Mouse (Mus musculus) midbrain, embryonic 14.5 days (tissue): Measurements from ENCODE around the gene Jup. TPM values are rescaled to one million over a fixed set of nuclear protein-coding genes. Genes with fewer than 3 reads are reported as not detected.

ENCODE experiments used
- ATAC-seq: fragments of 200-750 bp; cut with Nextera tagmentation; 2 replicates; pipeline ENCODE4 v1.8.0; 2017; ENCODE audit warnings: moderate number of reproducible peaks, moderate library complexity; ENCODE audit not compliant: low FRiP score, low TSS enrichment
- DNase-seq: peaks from one replicate; pipeline ENCODE4 v3.0.0-alpha.2; 2015
- H3K27ac ChIP-seq: fragments of 300-500 bp; sonication (generic); replicated peaks from 2 replicates; pipeline ENCODE4 v1.5.1; 2014; ENCODE audit warnings: mild to moderate bottlenecking, low read depth, low read length, moderate library complexity
- H3K27me3 ChIP-seq: fragments of 300-500 bp; sonication (generic); 2 replicates; pipeline ENCODE4 v1.6.1; 2014; ENCODE audit warnings: low read length, control low read depth, mixed read lengths; ENCODE audit not compliant: control insufficient read depth, insufficient read depth
- H3K36me3 ChIP-seq: fragments of 300-500 bp; sonication (generic); 2 replicates; pipeline ENCODE4 v1.6.1; 2014; ENCODE audit warnings: low read length, control low read depth; ENCODE audit not compliant: control insufficient read depth, insufficient read depth
- H3K4me1 ChIP-seq: fragments of 300-500 bp; sonication (generic); 2 replicates; pipeline ENCODE4 v1.6.1; 2014; ENCODE audit warnings: mild to moderate bottlenecking, antibody characterized with exemption, low read length, control low read depth; ENCODE audit not compliant: control insufficient read depth, insufficient read depth
- H3K4me2 ChIP-seq: fragments of 300-500 bp; sonication (generic); 2 replicates; pipeline ENCODE4 v1.6.1; 2014; ENCODE audit warnings: mild to moderate bottlenecking, low read length, moderate library complexity
- H3K4me3 ChIP-seq: fragments of 300-500 bp; sonication (generic); replicated peaks from 2 replicates; pipeline ENCODE4 v1.5.1; 2014; ENCODE audit warnings: low read depth, low read length
- H3K9ac ChIP-seq: fragments of 300-500 bp; sonication (generic); replicated peaks from 2 replicates; pipeline ENCODE4 v1.6.1; 2014; ENCODE audit warnings: mild to moderate bottlenecking, low read length, moderate library complexity
- H3K9me3 ChIP-seq: fragments of 300-500 bp; sonication (generic); 2 replicates; pipeline ENCODE4 v1.6.1; 2016; ENCODE audit warnings: low read length, control low read depth, mixed read lengths; ENCODE audit not compliant: control insufficient read depth
- WGBS: fragments of 180-500 bp; shearing (Covaris S2); extraction: QIAGEN DNeasy Blood & Tissue Kit; methylation state at CpG from one replicate; pipeline ENCODE4 v1.1.7; 2014; 5-methylcytosine and 5-hydroxymethylcytosine counted together
- polyA plus RNA-seq: library from polyadenylated mRNA; unstranded; fragments of >200 nt; fragmentation: Nextera tagmentation; extraction: Ambion mirVana; gene quantifications from 2 replicates; pipeline ENCODE4 v1.2.1, GENCODE M21; 2014

The Jup gene
- polyA plus RNA-seq, 1 experiment from 2014 or later = 70.0 TPM

DNA sequence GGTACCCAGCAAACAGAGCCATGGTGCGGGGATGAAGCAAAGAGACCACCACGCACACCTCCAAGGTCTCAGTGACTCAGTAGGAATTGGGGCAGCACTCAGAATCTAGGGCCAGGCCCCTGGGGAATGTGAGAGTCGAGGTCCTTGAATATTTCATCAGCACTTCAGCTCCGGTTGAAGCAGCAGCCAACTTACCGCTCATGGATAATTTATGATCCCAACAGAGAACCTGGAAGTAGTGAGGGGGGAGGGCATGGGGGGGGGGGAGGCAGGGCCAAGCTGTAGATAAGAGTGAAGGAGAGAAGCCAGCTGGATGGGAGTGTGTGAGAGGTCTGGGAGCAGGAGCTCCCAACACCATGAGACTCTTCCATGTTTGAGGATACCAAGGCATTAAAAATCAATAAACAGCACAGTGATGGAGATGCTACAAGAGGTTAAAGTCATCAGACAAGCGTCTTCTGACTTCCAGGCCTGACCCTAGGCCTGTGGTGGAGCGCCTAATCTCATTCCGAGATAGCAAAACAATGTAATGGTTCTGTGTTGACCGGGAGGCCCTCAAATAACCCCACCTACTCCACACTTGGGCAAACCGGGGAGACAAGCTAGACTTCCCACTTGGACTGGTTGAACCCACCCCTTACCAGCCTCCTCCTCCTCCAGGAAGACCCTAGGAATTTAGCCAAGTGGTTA lies 6.0 kb upstream of the Jup start:
- Histone ChIP-seq H3K27ac (no peak overlapping the region), H3K4me2 (no peak overlapping the region), H3K4me3 (no peak overlapping the region), H3K27me3 (no peaks in the 10 kb centered on the region), H3K9ac (no peak overlapping the region), H3K4me1 (0 out of 2 replicates have a peak, but pooled peaks cover 7% of the 10 kb centered on the region), H3K9me3 (no peaks in the 10 kb centered on the region), H3K36me3 (0 out of 2 replicates have a peak, but pooled peaks cover 3% of the 10 kb centered on the region)
- WGBS = 69% methylated on average over 10 of the region's 10 CpGs
- ATAC-seq = no peak
- DNase-seq = peak; percentile 61

DNA sequence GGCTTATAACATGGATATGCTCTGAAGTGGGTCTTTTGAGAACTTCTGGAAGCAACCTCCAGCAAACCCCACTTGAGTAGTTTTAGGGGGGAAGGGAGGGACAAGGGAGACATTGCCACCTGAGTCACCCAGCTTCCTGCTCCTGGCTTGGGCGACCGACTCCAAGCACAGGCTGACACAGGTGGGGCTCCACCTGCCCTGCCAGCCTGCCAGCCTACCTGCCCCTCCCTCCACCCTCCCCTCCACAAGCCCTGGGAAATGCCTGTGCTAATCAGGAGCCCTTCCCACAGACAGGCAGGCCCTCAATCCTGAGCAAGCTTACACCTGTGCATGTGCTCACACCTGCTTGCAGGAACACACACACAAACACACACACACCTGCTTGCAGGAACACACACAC lies 5.1 kb upstream of the Jup start:
- H3K4me3 ChIP-seq = no peak overlapping the region
- no peak overlapping the region for H3K4me2 ChIP-seq
- H3K4me1 ChIP-seq = 0 out of 2 replicates have a peak, but pooled peaks cover 7% of the 10 kb centered on the region
- H3K27ac ChIP-seq = no peak overlapping the region
- no peaks in the 10 kb centered on the region for H3K27me3 ChIP-seq
- no peaks in the 10 kb centered on the region for H3K36me3 ChIP-seq
- H3K9me3 ChIP-seq = no peaks in the 10 kb centered on the region
- WGBS = 73% methylated on average over 2 of the region's 2 CpGs
- no peak for DNase-seq
- ATAC-seq = no peak
- no peak overlapping the region for H3K9ac ChIP-seq

GRCm38 (mm10) chr11:100402240-100402639 lies 4.7 kb upstream of the Jup start:
- no peaks in the 10 kb centered on the region for H3K9me3 ChIP-seq
- 48% methylated on average over 6 of the region's 6 CpGs for WGBS
- DNase-seq = no peak
- no peak overlapping the region for H3K27ac ChIP-seq
- no peaks in the 10 kb centered on the region for H3K36me3 ChIP-seq
- 0 out of 2 replicates have a peak, but pooled peaks cover 7% of the 10 kb centered on the region for H3K4me1 ChIP-seq
- no peaks in the 10 kb centered on the region for H3K27me3 ChIP-seq
- H3K4me3 ChIP-seq = no peak overlapping the region
- no peak overlapping the region for H3K4me2 ChIP-seq
- no peak for ATAC-seq
- H3K9ac ChIP-seq = no peak overlapping the region

- H3K9ac ChIP-seq = no peak overlapping the region
- H3K27me3 ChIP-seq = no peaks in the 10 kb centered on the region
- no peaks in the 10 kb centered on the region for H3K9me3 ChIP-seq
- H3K4me2 ChIP-seq = no peak overlapping the region
- H3K4me3 ChIP-seq = no peak overlapping the region
- no peak overlapping the region for H3K27ac ChIP-seq
- no peaks in the 10 kb centered on the region for H3K36me3 ChIP-seq
- no peak for DNase-seq
- peaks cover 15% of the 10 kb centered on the region for H3K4me1 ChIP-seq
- 83% methylated on average over 6 of the region's 6 CpGs for WGBS
- no peak for ATAC-seq
These were observed 3.3 kb upstream of the Jup start for GRCm38 (mm10) chr11:100400842-100401241.

GRCm38 (mm10) chr11:100399727-100400538 lies 2.4 kb upstream of the Jup start:
- no peak for DNase-seq
- H3K9ac ChIP-seq = no peak overlapping the region
- ATAC-seq = no peak
- H3K4me2 ChIP-seq = no peak overlapping the region
- 79% methylated on average over 12 of the region's 12 CpGs for WGBS
- no peaks in the 10 kb centered on the region for H3K27me3 ChIP-seq
- no peak overlapping the region for H3K27ac ChIP-seq
- no peaks in the 10 kb centered on the region for H3K9me3 ChIP-seq
- H3K4me1 ChIP-seq = peaks cover 24% of the 10 kb centered on the region
- H3K36me3 ChIP-seq = no peaks in the 10 kb centered on the region
- H3K4me3 ChIP-seq = no peak overlapping the region

DNA sequence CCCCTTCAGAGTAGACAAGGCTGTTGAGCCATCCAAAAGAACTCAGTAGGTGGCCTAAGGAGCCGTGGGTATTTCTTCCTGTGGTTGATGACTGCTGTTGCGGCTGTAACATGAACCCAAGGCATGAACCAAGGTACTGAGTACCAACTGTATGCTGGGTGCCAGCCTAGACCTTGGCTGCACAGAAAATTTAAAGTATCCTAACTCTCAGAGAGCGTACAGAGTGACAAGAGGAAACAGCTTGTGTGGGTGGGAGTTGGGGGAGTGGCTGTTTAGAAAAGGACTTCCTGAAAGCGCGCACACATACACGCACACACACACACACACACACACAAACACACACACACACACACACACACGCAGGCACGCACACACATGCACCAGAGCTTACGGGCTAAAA lies 1.8 kb upstream of the Jup start:
- ATAC-seq (no peak), DNase-seq (no peak)
- Histone ChIP-seq H3K4me2 (no peak overlapping the region), H3K9me3 (no peaks in the 10 kb centered on the region), H3K27ac (no peak overlapping the region), H3K9ac (no peak overlapping the region), H3K36me3 (no peaks in the 10 kb centered on the region), H3K4me1 (peaks cover 26% of the 10 kb centered on the region), H3K4me3 (no peak overlapping the region), H3K27me3 (no peaks in the 10 kb centered on the region)
- 85% methylated on average over 9 of the region's 9 CpGs for WGBS

GRCm38 (mm10) chr11:100398517-100398916 lies 954 bp upstream of the Jup start:
- Histone ChIP-seq H3K27ac (no peak overlapping the region), H3K9me3 (no peaks in the 10 kb centered on the region), H3K4me1 (peaks cover 21% of the 10 kb centered on the region), H3K27me3 (no peaks in the 10 kb centered on the region), H3K9ac (no peak overlapping the region), H3K36me3 (no peaks in the 10 kb centered on the region), H3K4me3 (no peak overlapping the region), H3K4me2 (no peak overlapping the region)
- no peak for ATAC-seq
- 96% methylated on average over 7 of the region's 7 CpGs for WGBS
- DNase-seq = no peak

DNA sequence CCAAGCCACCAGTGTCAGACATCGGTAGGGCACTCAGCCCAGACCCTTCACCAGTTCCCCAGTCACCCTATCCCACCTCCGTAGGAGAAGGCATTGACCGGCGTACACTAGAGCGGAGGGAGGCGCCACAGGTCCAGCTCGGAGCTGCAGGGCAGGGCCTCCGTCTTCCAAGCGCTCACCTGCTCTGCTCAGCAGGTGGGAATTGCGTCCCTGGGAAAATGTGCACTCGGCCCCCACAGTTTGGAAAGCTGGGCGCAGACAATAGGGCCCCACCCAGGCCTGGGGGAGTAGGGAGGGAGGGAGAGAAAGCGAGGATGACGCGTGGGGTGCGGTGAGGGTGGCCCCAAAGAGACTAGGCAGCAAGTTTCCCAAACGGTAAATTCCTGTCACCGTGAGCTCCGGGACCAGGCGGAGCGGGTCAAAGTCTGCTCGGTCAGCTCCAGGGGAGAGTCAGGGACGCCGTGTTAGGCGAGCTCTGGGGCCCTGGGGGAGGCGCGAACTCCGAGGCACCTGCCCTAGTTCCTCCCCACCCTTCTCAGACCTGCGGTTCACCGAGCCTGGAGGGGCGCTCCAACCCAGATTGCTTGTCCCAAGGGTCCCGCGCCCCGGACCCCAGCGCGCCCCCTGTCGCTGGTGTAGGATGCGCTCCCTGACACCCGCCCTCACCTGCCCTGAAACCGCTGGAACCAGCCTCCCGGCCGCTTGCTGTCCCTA lies 520 bp downstream of the Jup start:
- H3K27ac ChIP-seq = peak overlapping the region; percentile 72
- no peaks in the 10 kb centered on the region for H3K36me3 ChIP-seq
- DNase-seq (peak; percentile 44), ATAC-seq (no peak; the same call in none of the 2 replicates)
- H3K9ac ChIP-seq = peak overlapping the region; percentile 73
- H3K4me1 ChIP-seq = peaks cover 19% of the 10 kb centered on the region
- 3% methylated on average over 42 of the region's 42 CpGs for WGBS
- H3K9me3 ChIP-seq = no peaks in the 10 kb centered on the region
- no peaks in the 10 kb centered on the region for H3K27me3 ChIP-seq
- peak overlapping the region; percentile 71 for H3K4me2 ChIP-seq
- peak overlapping the region; percentile 64 for H3K4me3 ChIP-seq
